Mouse (Mus musculus) hindbrain, embryonic 11.5 days (tissue): Measurements from ENCODE around the gene Arhgap31. TPM values are rescaled to one million over a fixed set of nuclear protein-coding genes. Genes with fewer than 3 reads are reported as not detected.

Experiments
- ATAC-seq: fragments of 200-750 bp; cut with Nextera tagmentation; 2 replicates; pipeline ENCODE4 v1.8.0; 2017; ENCODE audit warnings: mild to moderate bottlenecking, moderate TSS enrichment, moderate library complexity; ENCODE audit not compliant: low FRiP score
- DNase-seq: peaks from one replicate; pipeline ENCODE4 v3.0.0-alpha.2; 2015; ENCODE audit warnings: low spot score
- H3K27ac ChIP-seq: fragments of 300-500 bp; sonication (generic); 2 replicates; pipeline ENCODE4 v1.5.1; 2014; ENCODE audit warnings: mild to moderate bottlenecking, low read depth, low read length
- H3K27me3 ChIP-seq: fragments of 300-500 bp; sonication (generic); 2 replicates; pipeline ENCODE4 v1.6.1; 2014; ENCODE audit warnings: mild to moderate bottlenecking, low read length, moderate library complexity, mixed read lengths; ENCODE audit not compliant: control insufficient read depth, insufficient read depth
- H3K36me3 ChIP-seq: fragments of 300-500 bp; sonication (generic); 2 replicates; pipeline ENCODE4 v1.6.1; 2014; ENCODE audit warnings: mild to moderate bottlenecking, low read length, moderate library complexity, mixed read lengths; ENCODE audit not compliant: control insufficient read depth, insufficient read depth
- H3K4me1 ChIP-seq: fragments of 300-500 bp; sonication (generic); replicated peaks from 2 replicates; pipeline ENCODE4 v1.6.1; 2014; ENCODE audit warnings: low read length, mixed read lengths; ENCODE audit not compliant: control insufficient read depth, insufficient read depth
- H3K4me2 ChIP-seq: fragments of 300-500 bp; sonication (generic); replicated peaks from 2 replicates; pipeline ENCODE4 v1.6.1; 2014; ENCODE audit warnings: mild to moderate bottlenecking, low read depth, low read length
- H3K4me3 ChIP-seq: fragments of 300-500 bp; sonication (generic); 2 replicates; pipeline ENCODE4 v1.5.1; 2014; ENCODE audit warnings: low read depth, low read length
- H3K9ac ChIP-seq: fragments of 300-500 bp; sonication (generic); 2 replicates; pipeline ENCODE4 v1.6.1; 2014; ENCODE audit warnings: low read depth, low read length
- H3K9me3 ChIP-seq: fragments of 300-500 bp; sonication (generic); 2 replicates; pipeline ENCODE4 v1.6.1; 2016; ENCODE audit warnings: low read length; ENCODE audit not compliant: control insufficient read depth
- WGBS: fragments of 180-500 bp; shearing (Covaris S2); extraction: QIAGEN DNeasy Blood & Tissue Kit; methylation state at CpG from one replicate; pipeline ENCODE4 v1.1.7; 2014; 5-methylcytosine and 5-hydroxymethylcytosine counted together
- polyA plus RNA-seq: library from polyadenylated mRNA; unstranded; fragments of >200 nt; fragmentation: Nextera tagmentation; extraction: Ambion mirVana; gene quantifications from 2 replicates; pipeline ENCODE4 v1.2.1, GENCODE M21; 2014

The Arhgap31 gene
- polyA plus RNA-seq, 1 experiment from 2014 or later = 9.0 TPM

DNA sequence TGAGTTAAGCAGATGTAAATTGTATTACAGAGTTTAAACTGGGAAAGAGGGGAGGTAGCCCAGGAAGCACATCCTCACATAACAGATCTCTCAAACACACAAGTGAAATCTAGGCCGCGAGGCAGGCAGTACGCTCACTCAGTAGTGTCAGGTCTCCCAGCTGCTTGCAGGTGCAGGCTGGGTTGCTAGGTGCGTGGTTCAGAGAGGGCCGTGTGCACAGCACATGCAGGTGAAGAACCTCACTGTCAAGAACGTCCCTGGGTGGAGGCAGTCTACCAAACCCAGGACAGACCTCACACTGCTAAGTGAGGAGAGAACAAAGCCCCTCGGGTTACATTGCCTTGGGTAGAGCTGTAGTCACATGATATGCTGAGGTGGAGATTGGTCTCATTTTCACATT is 128.3 kb downstream of the Arhgap31 start:
- 90% methylated on average over 7 of the region's 7 CpGs for WGBS

DNA sequence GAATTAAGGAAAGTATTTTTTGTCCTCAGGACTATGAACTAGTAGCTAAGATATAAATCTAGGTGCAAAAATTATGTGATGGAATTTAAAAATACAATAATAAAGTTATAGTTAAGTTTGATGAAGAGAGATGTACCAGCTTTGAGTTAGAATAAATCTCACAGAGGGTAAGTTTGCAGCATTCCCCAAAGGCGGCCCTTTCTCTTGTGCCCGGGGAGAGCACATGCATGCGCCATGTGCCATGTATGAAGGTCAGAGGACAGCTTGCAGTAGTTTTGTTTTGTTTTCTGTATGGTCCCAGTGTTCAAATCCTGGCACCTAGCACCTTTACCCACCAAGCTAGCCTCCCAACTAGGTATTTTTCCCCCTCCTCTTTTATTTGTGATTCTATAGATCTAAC is 141.6 kb downstream of the Arhgap31 start:
- H3K27me3 ChIP-seq = no peaks in the 10 kb centered on the region
- no peaks in the 10 kb centered on the region for H3K4me1 ChIP-seq
- no peak overlapping the region for H3K4me2 ChIP-seq
- H3K27ac ChIP-seq = no peak overlapping the region
- 99% methylated on average over 3 of the region's 3 CpGs for WGBS
- DNase-seq (no peak), ATAC-seq (no peak)
- H3K4me3 ChIP-seq = no peak overlapping the region
- H3K9me3 ChIP-seq = no peaks in the 10 kb centered on the region
- H3K9ac ChIP-seq = no peak overlapping the region
- 0 out of 2 replicates have a peak, but pooled peaks cover 9% of the 10 kb centered on the region for H3K36me3 ChIP-seq

More for the DNA sequence above, 128.3 kb downstream of the Arhgap31 start:
- H3K9ac ChIP-seq = no peak overlapping the region
- no peaks in the 10 kb centered on the region for H3K27me3 ChIP-seq
- DNase-seq (no peak), ATAC-seq (no peak)
- no peaks in the 10 kb centered on the region for H3K4me1 ChIP-seq
- no peak overlapping the region for H3K4me3 ChIP-seq
- no peak overlapping the region for H3K27ac ChIP-seq
- no peaks in the 10 kb centered on the region for H3K9me3 ChIP-seq
- no peak overlapping the region for H3K4me2 ChIP-seq
- H3K36me3 ChIP-seq = peaks cover 12% of the 10 kb centered on the region

DNA sequence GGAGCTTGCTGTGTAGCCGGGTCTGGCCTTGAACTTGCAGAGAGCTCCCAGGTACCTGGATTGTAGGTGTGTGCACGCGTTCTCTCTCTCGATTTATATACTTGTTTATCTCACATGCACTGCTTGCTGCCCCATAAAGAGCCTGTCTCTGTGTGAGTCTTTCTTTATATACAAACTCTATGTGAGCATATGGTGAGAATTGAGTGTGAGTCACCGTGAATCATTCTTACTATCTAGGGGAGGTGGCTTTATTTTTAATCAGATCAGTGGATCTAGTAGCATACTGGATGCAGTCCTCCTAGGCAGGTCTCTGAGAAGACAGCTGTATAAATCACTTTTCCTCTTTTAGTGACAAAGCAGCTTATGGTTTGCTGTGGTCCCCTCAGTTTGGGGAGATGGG is 144.9 kb downstream of the Arhgap31 start:
- 98% methylated on average over 5 of the region's 5 CpGs for WGBS
- ATAC-seq (no peak), DNase-seq (no peak)
- Histone ChIP-seq H3K27me3 (no peaks in the 10 kb centered on the region), H3K4me1 (no peaks in the 10 kb centered on the region), H3K4me3 (no peak overlapping the region), H3K36me3 (0 out of 2 replicates have a peak, but pooled peaks cover 9% of the 10 kb centered on the region), H3K9ac (no peak overlapping the region), H3K27ac (no peak overlapping the region), H3K4me2 (no peak overlapping the region), H3K9me3 (no peaks in the 10 kb centered on the region)

DNA sequence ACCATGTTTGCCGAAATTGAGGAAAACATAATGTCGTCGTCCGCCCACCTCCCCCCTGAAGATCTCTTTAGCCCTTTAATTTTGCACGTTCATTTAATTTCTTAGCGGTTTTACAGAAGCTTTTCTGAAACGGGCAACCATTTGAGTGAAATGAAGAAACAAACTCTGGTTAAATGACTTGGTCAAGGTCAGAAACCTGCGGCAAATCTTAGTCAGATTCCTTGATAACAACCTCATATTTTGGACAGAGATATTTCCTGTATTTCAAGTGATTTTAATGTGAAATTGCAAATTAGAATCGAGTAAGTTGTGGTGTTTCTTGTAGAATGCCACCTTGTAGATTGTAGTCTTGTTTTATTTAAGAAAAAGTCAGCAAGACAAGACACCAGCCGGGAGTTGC is 149.6 kb downstream of the Arhgap31 start:
- no peak overlapping the region for H3K27ac ChIP-seq

DNA sequence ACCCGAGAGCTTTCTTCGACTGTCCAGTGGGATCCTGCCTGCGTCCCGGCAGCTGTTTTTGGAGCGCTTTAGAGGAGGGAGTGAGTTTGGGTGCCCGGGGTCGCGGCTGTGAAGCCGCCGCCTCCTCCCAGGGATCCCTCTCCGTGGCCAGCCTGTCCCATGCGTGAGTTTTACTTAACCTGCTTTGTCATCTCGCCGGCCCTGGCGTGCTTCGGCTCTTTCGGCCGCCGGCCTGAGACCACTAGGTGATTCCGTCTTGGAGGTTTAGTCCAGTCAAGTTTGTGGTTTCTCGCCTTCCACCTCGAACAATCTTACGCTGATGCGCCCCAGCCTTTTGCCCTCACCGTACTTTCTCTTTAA is 150.1 kb downstream of the Arhgap31 start:
- peak overlapping the region; percentile 78 for H3K9ac ChIP-seq
- WGBS = under 1% methylated on average over 25 of the region's 25 CpGs
- no peaks in the 10 kb centered on the region for H3K4me1 ChIP-seq
- ATAC-seq (no peak; the same call in 1 of the 2 replicates), DNase-seq (no peak)
- H3K4me2 ChIP-seq = peak overlapping the region; percentile 57
- no peaks in the 10 kb centered on the region for H3K36me3 ChIP-seq
- no peaks in the 10 kb centered on the region for H3K27me3 ChIP-seq
- H3K4me3 ChIP-seq = peak overlapping the region; percentile 76
- H3K27ac ChIP-seq = peak overlapping the region; percentile 72; the same call in 1 of the 2 replicates
- H3K9me3 ChIP-seq = no peaks in the 10 kb centered on the region

More for the DNA sequence above, 149.6 kb downstream of the Arhgap31 start:
- WGBS = 37% methylated on average over 10 of the region's 10 CpGs
- no peak for DNase-seq
- no peaks in the 10 kb centered on the region for H3K4me1 ChIP-seq
- no peak for ATAC-seq
- no peaks in the 10 kb centered on the region for H3K9me3 ChIP-seq
- peak overlapping the region; percentile 57 for H3K4me2 ChIP-seq
- H3K4me3 ChIP-seq = peak overlapping the region; percentile 76
- H3K36me3 ChIP-seq = 0 out of 2 replicates have a peak, but pooled peaks cover 4% of the 10 kb centered on the region
- H3K9ac ChIP-seq = peak overlapping the region; percentile 78
- H3K27me3 ChIP-seq = no peaks in the 10 kb centered on the region

DNA sequence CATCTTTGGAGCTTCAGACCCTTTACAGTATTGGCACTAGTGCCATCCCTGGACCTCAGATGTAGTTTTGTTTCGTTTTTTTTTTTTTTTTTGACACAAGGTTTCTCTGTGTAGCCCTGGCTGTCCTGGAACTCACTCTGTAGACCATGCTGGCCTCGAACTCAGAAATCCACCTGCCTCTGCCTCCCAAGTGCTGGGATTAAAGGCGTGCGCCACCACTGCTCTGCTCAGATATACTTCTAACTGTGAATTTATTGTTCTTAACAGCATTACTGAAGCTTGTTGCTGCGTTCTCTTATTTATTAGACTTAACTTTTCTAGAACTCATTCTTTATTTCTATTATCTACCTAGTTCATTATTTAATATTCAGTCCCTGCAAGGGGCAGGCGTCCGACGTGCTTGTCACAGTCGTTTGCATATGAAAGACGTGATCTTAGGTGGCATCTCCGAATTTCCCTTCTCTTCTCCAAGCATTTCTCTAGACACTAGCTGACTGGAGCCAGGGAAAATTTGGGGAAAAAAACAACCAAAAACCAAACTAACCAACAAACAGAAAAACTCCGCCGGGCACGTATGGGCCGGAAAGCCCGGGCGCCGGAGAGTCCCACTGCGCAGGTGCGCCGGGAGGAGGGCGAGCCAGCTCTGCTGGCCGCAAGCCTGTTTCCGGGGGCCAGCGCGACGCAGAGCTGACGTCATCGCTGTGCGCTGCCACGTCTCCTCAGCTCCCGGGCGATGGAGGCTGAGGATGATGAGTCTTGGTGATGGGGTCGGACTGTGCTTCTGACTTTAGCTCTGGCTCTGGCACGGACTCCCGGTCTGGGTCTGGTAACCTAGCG is 150.7 kb downstream of the Arhgap31 start:
- H3K36me3 ChIP-seq = no peaks in the 10 kb centered on the region
- no peaks in the 10 kb centered on the region for H3K27me3 ChIP-seq
- peak overlapping the region; percentile 78 for H3K9ac ChIP-seq
- no peaks in the 10 kb centered on the region for H3K9me3 ChIP-seq
- H3K4me3 ChIP-seq = peak overlapping the region; percentile 76
- DNase-seq (peak; percentile 98), ATAC-seq (peak; percentile 96)
- no peaks in the 10 kb centered on the region for H3K4me1 ChIP-seq
- H3K4me2 ChIP-seq = peak overlapping the region; percentile 57
- 7% methylated on average over 37 of the region's 37 CpGs for WGBS
- peak overlapping the region; percentile 72; the same call in 1 of the 2 replicates for H3K27ac ChIP-seq

DNA sequence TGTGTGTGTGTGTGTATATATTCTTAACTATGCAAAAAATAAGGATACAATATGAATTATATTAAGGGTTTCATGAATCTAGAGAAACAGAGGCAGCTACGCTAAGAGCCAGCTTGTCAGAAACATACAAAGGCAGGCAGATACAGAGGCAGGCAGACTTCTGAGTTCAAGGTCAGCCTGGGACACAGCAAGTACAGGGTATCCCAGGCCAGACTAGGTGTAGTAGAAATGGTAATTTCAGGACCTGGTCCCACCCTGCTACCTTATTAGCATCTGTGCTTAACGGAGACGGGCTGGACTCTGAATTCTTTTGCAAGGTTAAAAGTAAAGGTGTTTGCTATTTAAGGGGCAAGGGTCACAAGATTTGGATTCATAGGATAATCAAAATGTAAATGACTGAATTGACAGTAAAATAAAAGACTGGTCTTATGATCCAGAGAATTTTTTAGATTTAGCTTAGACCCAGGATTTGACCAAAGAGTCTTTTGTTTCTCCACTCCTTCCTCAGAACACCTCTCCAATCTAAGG is 154.8 kb downstream of the Arhgap31 start, which contains the start of gene Tmem39a:
Gene Tmem39a, plus strand, starts transcription at position 478 of the 528 bp plus-strand sequence.
- H3K4me1 ChIP-seq = no peaks in the 10 kb centered on the region
- H3K27me3 ChIP-seq = no peaks in the 10 kb centered on the region
- H3K9ac ChIP-seq = no peak within 1 kb of the TSS
- ATAC-seq (no peak), DNase-seq (no peak)
- H3K4me2 ChIP-seq = no peak within 1 kb of the TSS
- H3K27ac ChIP-seq = no peak within 1 kb of the TSS
- WGBS = 89% methylated on average over 3 of the region's 3 CpGs
- H3K36me3 ChIP-seq = no peaks in the 10 kb centered on the region
- H3K4me3 ChIP-seq = no peak within 1 kb of the TSS
- no peaks in the 10 kb centered on the region for H3K9me3 ChIP-seq

DNA sequence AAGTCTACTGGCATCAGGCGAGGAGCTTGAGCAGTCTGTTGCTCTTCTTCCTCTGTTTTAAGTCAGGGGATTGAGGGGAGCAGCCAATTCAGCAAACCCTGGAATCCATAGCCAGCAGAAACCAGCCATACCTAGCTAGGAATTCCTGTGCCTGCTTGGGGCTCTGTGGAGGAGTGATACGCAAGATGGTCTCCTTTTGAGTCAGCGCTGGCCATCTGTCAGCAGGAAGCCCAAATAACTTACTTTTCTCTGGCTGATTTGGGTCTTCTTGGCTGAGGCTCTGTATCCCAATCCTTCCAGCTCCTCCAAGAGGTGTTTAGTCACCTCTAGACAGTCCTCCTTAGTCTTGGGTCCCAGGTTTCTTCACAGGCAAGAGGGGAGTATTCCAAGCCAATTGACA is 157.1 kb downstream of the Arhgap31 start:
- H3K4me3 ChIP-seq = no peak overlapping the region
- no peaks in the 10 kb centered on the region for H3K4me1 ChIP-seq
- ATAC-seq (no peak), DNase-seq (no peak)
- no peaks in the 10 kb centered on the region for H3K36me3 ChIP-seq
- no peaks in the 10 kb centered on the region for H3K9me3 ChIP-seq
- no peak overlapping the region for H3K9ac ChIP-seq
- no peak overlapping the region for H3K4me2 ChIP-seq
- no peaks in the 10 kb centered on the region for H3K27me3 ChIP-seq
- WGBS = 74% methylated on average over 3 of the region's 3 CpGs
- H3K27ac ChIP-seq = no peak overlapping the region
